Mouse (Mus musculus): ENCODE data around the gene Lpar2.

The Lpar2 gene

DNA sequence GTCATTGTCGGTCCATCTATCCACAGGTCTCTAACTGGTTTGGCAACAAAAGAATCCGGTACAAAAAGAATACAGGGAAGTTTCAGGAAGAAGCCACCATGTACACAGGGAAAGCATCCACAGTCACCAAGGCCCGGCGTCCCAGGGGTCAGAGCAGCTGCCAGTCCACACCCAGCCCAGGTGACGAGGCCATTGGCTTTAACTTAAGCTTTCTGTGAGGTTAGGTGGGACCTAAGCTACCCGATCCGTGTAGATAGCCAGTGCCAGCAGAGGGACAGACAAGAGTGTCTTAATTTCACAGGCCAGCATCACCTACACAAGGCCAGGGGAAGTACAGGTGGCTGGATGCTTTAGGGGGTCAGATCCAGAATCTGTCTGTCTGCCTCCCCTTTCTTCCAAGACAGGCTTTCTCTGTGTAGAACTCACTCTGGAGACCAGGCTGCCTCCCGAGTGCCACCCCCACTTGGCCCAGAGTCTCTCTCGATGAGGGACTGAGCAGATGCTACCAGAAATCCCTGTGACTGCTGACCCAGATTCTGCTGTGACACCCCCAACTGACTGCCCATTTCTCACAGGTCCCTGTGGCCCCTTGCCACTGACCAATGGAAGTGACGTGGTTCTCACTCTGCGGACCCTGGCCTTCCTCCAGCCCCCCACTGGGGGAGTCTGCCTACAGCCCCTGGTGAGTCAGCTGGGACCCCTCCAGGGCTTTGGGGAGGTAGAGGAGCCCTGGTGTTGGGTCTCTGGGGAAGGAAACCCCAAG is 48.0 kb downstream of the Lpar2 start:
- DNase-seq = no peak

- no peak for DNase-seq
These were observed 48.7 kb downstream of the Lpar2 start for GRCm38 (mm10) chr8:69870907-69871306.

- DNase-seq = peak; percentile 62
These were observed 51.9 kb downstream of the Lpar2 start for GRCm38 (mm10) chr8:69874155-69874554.

DNA sequence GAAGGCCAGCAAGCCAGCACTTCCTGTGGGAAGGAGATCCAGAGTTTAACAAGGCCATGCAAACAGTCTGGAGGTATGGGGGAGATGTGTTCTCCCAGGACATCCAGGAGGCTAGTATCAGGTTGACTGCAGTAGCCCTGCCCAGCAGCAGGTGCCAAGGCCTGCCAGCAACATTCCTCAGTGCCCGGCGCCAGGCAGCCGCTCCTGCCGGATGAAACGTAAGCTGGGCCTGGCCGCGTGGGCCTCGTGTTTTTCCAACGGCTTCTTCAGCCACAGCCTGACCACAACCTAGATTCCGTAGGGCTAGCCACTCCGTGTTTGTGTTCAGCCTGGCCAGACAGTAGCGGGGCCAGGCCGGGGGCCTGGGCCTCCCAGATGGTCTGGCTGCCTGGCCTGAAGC is 52.4 kb downstream of the Lpar2 start:
- DNase-seq = no peak

- DNase-seq = no peak
These were observed 53.9 kb downstream of the Lpar2 start for GRCm38 (mm10) chr8:69876097-69876496.

DNA sequence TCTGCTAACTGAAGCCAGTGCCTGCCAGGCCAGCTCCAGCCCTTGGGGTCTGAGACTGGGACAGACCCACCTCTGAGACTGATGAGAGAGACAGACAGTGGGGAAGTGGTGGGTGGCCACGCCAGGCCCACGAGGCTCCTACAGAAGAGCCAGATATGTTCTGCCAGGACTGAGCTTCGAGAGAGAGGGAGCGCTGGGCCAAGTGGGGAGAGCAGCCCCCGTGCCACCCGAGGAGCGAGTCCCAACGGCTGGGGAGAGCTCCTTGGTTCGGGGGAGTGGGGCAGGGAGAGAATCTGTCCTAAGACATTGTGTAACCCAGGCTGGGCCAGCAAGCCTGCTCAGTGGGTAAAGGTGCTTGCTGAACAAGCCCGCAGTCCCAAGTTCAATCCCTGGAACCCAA is 54.7 kb downstream of the Lpar2 start:
- no peak for DNase-seq

GRCm38 (mm10) chr8:69877396-69877795 is 55.2 kb downstream of the Lpar2 start:
- DNase-seq = no peak

DNA sequence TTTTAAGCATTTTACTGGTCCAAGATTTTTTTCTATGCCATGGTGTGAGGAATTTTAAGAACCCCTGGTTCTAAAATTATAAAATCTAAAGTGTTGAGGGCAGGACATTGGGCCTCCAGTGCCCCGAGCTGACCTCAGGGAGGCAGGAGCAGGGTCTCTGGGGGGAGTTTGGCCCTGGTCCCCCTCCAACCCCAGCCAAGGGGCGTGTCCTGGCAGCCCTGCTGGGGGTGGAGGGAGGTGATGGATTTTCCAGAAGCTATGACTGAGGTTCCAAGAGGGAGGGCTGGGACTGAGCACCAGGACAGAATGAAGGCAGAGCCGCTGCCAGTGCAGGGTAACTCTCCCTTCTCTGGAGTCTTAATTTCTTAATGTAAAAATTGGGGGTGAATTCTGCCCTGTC is 55.8 kb downstream of the Lpar2 start:
- no peak for DNase-seq

GRCm38 (mm10) chr8:69879678-69880077 is 57.4 kb downstream of the Lpar2 start:
- no peak for DNase-seq
